Mouse (Mus musculus): Measurements from ENCODE around the gene Col4a5.

Col4a5 gene

DNA sequence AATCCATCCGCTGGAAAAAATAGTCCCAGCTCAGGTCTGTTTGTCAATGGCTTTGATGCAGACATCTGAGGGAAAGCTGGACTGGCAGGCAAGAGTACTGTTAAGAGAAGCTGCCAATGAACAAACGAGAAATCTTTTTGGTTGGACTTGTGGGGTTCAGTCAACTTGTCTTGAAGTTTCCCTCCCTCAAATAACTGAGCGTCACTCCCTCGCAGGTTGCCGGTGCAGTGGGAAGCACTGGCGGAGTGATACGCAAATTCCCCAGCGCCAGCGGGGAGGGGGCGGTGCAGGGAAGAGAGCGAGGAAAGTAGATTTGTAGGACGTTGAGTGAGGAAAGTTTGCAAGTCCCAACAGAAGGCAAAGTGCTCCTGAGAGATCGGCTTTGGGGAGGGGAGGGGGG is at the start of gene Col4a5:
Gene Col4a5 (plus strand): TSS at position 276 of the 400 bp plus-strand sequence.
- DNase-seq: peak; percentile 96

DNA sequence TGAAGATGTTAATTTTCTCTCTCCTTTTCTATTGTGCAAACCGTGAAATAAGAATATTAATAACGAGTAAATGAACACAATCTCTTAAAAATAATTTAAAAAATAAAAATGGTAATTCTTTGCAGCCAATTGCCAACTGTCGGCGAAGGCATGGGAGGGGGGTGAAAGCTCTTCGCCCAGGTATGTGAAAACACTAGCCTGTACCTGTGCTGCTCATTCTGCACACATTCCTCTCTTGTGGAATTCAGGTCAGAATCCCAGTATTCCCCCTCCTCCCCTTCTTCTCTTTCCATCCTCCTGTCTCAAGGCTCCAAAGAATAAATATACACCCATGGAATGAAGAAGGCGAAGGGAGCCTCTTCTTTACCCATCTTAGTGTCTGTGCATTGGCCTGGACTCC is 38.4 kb upstream of the Col4a5 start:
- no peak for DNase-seq

DNA sequence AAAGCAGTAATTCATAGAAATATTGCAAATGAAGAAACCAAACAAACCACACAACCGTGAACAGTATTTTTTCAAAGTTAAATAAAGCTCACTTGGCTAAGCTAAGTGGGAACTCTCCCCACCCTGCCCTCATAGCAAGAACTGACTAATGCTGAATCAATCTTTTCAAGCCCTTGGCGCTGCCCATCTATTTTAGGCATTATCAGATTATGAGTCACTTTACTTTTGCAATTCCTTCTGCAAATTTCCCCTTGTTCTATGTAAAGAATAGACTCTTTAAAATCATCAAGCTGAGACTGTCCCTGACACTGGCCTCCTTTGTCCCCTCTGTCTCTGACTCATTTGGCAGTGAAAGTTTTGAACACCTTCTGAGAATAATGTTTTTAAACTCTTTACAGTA is 35.8 kb upstream of the Col4a5 start:
- DNase-seq: no peak

DNA sequence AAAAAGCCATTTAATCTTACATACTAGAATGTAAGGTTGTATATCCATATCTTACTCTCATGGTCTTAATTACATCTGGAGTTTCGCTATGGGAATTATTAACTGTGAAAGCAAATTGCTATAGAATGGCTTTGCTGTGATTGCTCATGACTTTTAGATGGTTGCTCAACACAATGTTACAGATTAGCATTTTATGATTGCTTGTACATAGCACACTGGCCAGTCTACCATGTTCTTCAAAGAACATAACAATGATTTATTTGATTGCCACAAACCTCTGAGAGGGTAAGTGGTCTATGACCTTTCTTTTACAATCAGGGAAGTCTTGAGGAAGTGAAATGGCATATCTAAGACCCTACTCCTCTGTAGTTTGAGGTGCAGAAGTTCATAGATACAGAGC is 27.2 kb upstream of the Col4a5 start:
- no peak for DNase-seq

- DNase-seq: peak; percentile 86
Measured at GRCm38 (mm10) chrX:141473470-141474302, 1.5 kb upstream of the Col4a5 start, which contains the start of gene Col4a6. Gene Col4a6 (minus strand): TSS chrX:141474076.

DNA sequence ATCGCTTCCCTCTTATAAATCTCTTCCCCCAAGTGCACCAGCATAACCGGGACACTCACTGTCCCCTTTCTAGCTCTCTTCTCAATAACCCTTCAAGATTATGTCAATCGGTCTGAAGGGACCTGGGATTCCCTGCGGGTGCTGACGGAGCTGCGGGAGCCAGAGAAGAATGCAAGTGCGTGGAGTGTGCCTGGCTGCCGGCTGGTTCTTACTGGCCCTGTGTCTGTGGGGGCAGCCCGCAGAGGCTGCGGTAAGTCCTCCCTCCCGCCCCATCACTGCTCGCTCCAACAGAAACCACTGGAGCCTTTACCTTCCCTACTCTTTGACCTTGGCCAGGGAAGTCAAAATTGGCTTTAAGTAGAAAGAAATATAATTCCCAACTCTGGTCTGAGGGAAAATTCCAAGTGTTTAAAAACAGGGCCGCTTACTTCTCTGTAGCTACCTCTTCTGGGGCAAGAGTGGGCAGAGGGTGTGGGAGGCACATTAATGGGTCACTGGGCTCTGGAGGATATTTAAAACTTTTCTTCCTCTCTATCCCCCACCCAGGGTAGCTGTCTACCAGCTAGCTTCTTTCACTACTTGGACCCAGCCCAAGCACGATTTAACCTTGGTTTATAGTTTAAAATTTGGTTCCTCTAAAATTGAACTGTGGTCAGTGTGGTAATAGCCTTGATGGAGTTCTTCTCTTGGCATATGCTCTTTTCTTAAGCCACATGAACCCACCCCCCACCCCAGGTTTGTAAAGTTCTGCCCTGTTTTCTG is 562 bp downstream of the Col4a5 start:
- peak; percentile 87 for DNase-seq

DNA sequence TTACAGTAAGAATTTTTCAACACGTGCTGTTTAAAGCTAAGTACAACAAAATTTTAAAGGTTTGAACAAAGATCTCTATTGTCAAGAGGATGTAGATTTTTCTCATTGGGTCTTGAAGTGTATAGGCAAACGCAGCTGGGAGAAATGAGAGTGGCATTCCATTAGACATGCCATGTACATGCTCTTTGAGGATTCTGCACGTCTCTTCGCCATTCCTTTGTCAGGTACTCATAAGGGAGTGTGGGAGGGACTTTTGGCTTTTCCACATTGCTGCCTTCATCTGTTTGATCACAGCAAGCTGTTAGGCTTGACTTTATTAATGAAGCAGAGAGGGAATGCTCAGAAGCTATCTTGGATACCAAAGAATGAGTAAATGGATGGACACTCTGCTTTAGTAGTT is 19.4 kb downstream of the Col4a5 start:
- no peak for DNase-seq

GRCm38 (mm10) chrX:141503125-141503524 is 27.9 kb downstream of the Col4a5 start:
- no peak for DNase-seq

DNA sequence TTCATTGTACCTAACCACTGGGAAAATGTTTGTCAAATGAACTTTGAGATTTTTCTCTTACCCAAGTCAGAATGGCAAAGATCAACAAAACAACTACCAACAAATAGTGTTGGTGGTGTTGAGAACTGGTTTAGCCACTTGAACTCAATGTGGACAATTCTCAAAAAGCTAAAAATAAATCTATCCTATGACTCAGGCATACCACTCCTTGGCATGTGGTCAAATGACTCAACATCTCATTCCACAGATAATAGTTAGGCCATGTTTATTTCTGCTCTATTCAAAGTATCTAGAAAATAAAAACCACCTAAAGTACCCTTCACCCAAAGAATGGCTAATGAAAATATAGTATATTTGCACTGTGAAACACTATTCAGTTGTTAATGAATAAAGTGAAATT is 58.3 kb downstream of the Col4a5 start:
- peak; percentile 80 for DNase-seq

DNA sequence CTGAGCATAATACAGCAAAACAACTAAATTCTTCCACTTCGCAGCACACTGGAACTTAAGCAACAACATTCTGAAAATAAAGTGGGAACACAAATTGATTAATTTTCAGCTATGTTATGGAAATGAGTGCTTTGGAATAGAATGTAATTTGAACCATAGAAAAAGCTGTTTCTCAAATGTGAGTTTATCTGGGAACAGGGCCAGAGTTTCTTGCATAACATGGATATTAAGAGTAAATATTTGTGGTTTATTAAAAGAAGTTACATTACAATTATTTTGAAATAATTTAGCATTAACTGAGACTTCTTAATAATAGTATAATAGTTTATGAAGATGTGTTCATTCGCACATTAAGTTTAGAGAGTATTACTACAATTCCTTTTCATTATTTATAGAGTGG is 72.3 kb downstream of the Col4a5 start:
- DNase-seq: no peak

DNA sequence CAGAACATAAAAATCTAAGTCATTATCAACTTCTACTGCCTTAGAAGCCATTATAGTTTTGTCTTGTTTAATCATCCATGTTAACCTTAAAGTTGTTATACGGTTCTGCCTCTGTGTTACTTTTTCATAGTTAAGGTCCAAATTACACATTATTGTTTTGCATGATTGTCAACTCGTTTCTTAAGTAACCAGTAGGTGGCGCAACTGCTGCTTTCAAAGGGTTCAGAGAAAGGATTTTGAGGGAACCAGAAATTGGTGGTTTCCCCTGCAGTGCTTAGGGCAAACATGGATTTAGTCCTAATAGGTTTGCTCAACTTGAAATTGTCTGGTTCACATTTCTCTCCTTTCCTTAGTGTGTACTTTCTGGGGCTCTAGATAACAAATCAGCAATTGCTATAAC is 115.1 kb downstream of the Col4a5 start:
- no peak for DNase-seq

- DNase-seq: no peak
Measured at GRCm38 (mm10) chrX:141721725-141722124, 246.5 kb downstream of the Col4a5 start.

DNA sequence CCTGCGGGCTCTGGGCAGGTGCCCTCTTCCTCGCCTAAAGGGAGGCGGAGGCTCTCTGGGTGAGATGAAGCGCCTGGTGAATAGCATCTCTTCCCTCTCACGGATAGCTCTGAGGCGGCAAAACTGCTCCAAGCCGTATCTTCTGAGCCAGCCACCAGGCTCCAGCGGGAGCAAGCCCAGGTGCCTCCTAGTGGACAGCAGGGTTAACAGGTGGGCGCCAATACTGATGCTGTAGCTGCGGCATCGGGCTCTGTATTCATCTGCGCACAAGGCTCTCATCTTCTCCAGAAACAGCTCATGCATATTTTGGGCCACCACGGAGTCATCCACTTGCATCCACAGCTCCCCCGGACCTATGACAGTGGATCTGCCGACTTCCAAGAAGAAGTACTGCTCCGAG is 248.8 kb downstream of the Col4a5 start:
- DNase-seq: peak; percentile 66

- peak; percentile 61 for DNase-seq
Measured at GRCm38 (mm10) chrX:141724391-141724891, 249.3 kb downstream of the Col4a5 start.

DNA sequence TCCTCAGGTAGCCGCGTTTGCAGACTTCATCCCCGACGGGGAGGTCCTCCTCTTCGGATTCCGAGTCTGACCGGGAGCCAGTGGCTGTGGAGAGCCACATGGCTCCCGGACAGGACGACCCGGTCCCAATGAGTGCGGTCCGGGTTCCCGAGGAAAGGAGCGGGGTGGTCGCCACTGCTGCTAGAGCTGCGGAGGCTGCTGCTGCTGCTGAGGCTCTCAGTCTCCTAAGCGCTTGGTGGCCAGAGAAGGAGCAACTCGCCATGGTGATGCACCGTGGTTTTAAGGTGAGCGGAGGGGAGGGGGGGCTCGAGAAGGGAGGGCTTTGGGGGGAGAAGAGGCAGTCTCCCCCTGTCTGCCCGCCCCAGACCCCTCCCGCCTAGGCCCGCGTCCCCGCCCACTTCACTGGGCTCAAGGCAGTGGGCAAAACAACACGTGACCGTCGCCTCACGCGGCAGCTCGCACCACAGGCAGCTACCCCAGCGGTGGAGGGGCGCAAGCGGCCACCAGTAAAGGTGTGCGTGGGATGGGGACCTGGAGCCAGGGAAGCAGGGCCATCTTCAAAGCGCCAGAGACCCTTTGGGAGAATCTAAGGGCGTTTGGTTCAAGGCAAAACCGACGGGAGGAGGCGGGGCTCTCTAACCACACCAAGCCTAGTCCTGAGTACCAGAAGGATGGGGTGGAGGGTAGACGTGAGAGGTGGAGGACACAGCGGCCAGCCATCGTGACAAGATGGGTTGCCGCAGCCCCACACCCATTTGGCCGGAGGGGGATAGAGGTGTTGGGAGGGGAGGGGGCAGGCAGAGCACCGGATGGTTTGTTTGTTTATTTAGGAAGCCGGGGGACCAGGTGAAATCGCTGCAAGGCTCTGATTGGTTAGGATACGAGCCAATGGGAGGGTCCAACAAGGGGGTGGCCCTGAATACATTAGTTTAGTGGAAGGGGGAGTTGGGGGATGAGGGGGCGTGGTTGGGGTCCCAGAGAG is 250.0 kb downstream of the Col4a5 start, which contains the start of gene Irs4:
Gene Irs4 (minus strand): TSS at position 327 of the 982 bp plus-strand sequence.
- peak; percentile 80 for DNase-seq

- no peak for DNase-seq
Measured at GRCm38 (mm10) chrX:141729570-141729969, 254.4 kb downstream of the Col4a5 start.

Measured in heart, adult 11 months (tissue).